Mouse (Mus musculus): ENCODE measurements at regions not wholly inside any gene's neighbourhood (a gene's known extent, or its start where the extent isn't known, plus 50 kb on each side); places are given as distances from the start of the nearest gene placed in this dataset.

DNA sequence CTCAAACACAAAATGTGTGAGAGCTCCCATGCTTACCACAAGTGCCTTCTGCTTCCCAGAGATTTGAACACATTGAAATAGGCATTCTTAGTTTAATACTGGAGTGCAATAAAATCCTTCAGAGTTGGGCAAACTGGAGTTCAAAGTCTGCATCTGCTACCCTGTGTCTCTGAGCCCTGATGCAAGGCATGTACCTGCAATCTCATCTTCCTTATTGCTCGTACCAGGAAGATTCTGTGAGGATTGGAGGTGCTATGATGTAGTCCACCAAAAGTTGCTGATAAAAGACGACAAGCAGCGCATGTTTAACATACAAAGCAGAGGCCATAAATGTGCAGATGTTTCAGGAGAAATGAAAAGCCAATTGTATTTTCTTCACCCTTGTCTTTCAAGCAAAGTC, 123.5 kb upstream of the Kitl start:
- TF ChIP-seq GATA1 (IDR thresholded peaks at IDR 0.05; ENCODE audit: borderline replicate concordance, low read length) (no peak), FLI1 (IDR thresholded peaks at IDR 0.05; ENCODE audit: low read length) (no peak)

Data from megakaryocyte, embryonic 14.5 days (primary cell).